Mouse (Mus musculus): ENCODE data around the gene Klhl22. TPM values are rescaled to one million over a fixed set of nuclear protein-coding genes. Genes with fewer than 3 reads are reported as not detected.
A peak's percentile ranks its signal among the peaks of the same experiment; 100 is the strongest.

The Klhl22 gene
- total and polyA plus RNA-seq, 3 experiments = 2.1 TPM; not detected in 2

DNA sequence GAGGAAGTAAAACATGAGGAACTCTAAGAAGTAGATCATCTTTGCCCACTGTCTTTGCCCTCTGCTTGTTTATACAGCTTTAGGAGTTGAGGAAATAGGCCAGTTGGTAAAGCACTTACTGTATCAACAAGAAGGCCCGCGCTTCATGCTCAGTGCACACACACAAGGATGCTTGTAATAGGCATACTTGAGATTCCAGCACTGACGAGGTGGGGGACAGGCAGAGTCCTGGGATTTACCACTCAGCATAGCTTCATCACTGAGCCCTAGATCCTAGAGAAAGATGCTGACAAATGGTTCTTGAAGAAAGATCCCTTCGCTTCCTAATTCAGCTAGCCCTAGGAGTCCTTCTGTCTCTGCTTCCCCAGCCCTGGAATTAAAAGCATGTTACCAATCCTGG lies 53.8 kb downstream of the Klhl22 start:
- peaks cover 63% of the 10 kb centered on the region for H3K27me3 ChIP-seq (ENCODE audit: insufficient read depth, low read length)
- ATAC-seq (ENCODE audit: extremely low read depth, insufficient number of reproducible peaks, low FRiP score, poor library complexity, severe bottlenecking) (no peak), DNase-seq (ENCODE audit: low spot score) (no peak)
- peaks cover 5% of the 10 kb centered on the region; the same call in 1 of the 2 replicates for H3K9me3 ChIP-seq (replicated peaks)
- H3K36me3 ChIP-seq (replicated peaks) = no peaks in the 10 kb centered on the region
- TF ChIP-seq POLR2AphosphoS5 (IDR thresholded peaks at IDR 0.05; ENCODE audit: insufficient replicate concordance, low read depth, low read length) (no peak), GATA2 (IDR thresholded peaks at IDR 0.05; ENCODE audit: borderline replicate concordance, low read depth, low read length) (no peak), TAL1 (conservative IDR thresholded peaks at IDR 0.05; ENCODE audit: low read depth, low read length) (no peak), GATA1 (IDR thresholded peaks at IDR 0.05; ENCODE audit: borderline replicate concordance, low read length) (no peak), CTCF (IDR thresholded peaks at IDR 0.05; ENCODE audit: low read depth, low read length) (no peak)
- H3K4me3 ChIP-seq (ENCODE audit: low read depth, low read length) = no peak overlapping the region
- peaks cover 5% of the 10 kb centered on the region; the same call in 1 of the 2 replicates for H3K4me1 ChIP-seq (ENCODE audit: insufficient read depth, low read depth, low read length)

DNA sequence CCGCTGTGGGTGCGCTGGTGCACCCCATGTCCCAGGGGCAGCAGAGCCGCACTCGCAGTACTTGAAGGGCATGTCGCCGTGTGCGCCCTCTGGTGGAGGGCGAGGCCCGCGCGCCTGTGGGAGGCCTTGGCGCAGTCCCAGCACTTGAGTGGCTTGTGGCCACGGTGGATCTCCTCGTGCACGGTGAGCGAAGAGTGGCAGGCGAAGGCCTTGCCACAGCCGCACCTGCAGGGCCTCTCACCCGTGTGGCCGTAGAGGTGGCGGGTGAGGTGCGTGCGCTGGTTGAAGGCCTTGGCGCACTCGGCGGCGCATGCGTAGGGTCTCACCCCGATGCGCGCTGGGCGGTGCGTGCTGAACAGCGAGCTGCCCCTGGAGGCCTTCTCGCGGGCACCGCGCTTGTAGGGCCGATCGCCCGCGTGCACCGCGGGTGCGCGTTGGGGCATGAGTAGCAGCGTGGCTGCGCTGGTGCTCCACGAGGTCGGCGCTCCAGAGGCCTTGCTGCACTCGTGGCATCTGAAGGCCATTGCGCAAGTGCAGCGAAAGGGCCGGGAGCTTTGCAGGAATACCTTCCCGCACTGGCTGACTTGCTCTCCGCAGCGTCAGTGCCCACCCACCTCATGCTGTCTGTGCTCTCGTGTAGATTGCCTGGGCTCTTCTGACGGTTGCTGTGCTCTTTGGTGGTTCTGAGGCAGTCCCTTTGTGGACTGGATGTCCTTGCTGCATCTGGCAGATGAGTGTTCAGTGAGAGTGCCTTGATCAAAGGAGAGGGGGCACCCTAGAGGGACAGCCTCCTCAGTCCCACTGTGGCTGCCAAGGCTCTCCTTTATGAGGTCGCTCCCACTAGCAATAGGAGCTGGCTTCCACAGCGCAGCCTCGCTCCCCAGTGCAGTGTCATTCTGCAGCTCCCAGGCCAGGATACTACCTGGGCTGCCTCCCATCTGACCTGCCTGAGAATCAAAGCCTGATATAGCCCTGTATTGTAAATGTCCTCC lies 56.3 kb downstream of the Klhl22 start:
- Histone ChIP-seq H3K27me3 (ENCODE audit: insufficient read depth, low read length) (peaks cover 56% of the 10 kb centered on the region), H3K9me3 (replicated peaks) (peaks cover 5% of the 10 kb centered on the region; the same call in 1 of the 2 replicates), H3K36me3 (replicated peaks) (no peaks in the 10 kb centered on the region), H3K4me3 (ENCODE audit: low read depth, low read length) (peak overlapping the region; percentile 11; the same call in 1 of the 2 replicates), H3K4me1 (ENCODE audit: insufficient read depth, low read depth, low read length) (peaks cover 5% of the 10 kb centered on the region; the same call in 1 of the 2 replicates)
- no peak for TF ChIP-seq GATA2 (IDR thresholded peaks at IDR 0.05; ENCODE audit: borderline replicate concordance, low read depth, low read length)
- TF ChIP-seq TAL1 (conservative IDR thresholded peaks at IDR 0.05; ENCODE audit: low read depth, low read length) = no peak
- no peak for TF ChIP-seq POLR2AphosphoS5 (IDR thresholded peaks at IDR 0.05; ENCODE audit: insufficient replicate concordance, low read depth, low read length)
- TF ChIP-seq GATA1 (IDR thresholded peaks at IDR 0.05; ENCODE audit: borderline replicate concordance, low read length) = no peak
- peak; percentile 74 for TF ChIP-seq CTCF (IDR thresholded peaks at IDR 0.05; ENCODE audit: low read depth, low read length)
- DNase-seq (ENCODE audit: low spot score) (no peak), ATAC-seq (ENCODE audit: extremely low read depth, insufficient number of reproducible peaks, low FRiP score, poor library complexity, severe bottlenecking) (no peak)

DNA sequence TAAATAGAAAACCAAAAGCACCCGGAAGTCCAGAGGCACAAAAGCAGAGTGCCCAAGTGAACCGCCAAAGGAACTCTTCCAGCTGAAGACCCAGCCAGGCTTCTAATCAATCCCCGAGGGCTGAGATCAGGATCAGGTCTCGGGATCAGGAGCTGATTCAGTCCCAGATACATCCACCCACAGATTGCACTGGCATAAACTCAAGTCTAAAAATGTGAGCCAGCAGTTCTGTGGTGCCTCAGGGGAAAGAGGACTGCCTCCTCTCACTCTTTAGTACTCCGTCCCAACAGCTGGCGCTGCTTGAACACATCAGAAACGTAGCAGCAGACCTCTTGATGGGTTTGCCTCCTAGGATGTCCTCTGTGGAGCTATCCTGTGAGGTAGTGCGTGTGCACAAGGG lies 57.1 kb downstream of the Klhl22 start:
- ATAC-seq (ENCODE audit: extremely low read depth, insufficient number of reproducible peaks, low FRiP score, poor library complexity, severe bottlenecking) (no peak), DNase-seq (ENCODE audit: low spot score) (no peak)
- TF ChIP-seq CTCF (IDR thresholded peaks at IDR 0.05; ENCODE audit: low read depth, low read length) (no peak), GATA2 (IDR thresholded peaks at IDR 0.05; ENCODE audit: borderline replicate concordance, low read depth, low read length) (no peak), TAL1 (conservative IDR thresholded peaks at IDR 0.05; ENCODE audit: low read depth, low read length) (no peak), POLR2AphosphoS5 (IDR thresholded peaks at IDR 0.05; ENCODE audit: insufficient replicate concordance, low read depth, low read length) (no peak), GATA1 (IDR thresholded peaks at IDR 0.05; ENCODE audit: borderline replicate concordance, low read length) (no peak)
- Histone ChIP-seq H3K27me3 (ENCODE audit: insufficient read depth, low read length) (peaks cover 58% of the 10 kb centered on the region), H3K36me3 (replicated peaks) (no peaks in the 10 kb centered on the region), H3K9me3 (replicated peaks) (peaks cover 5% of the 10 kb centered on the region; the same call in 1 of the 2 replicates), H3K4me3 (ENCODE audit: low read depth, low read length) (no peak overlapping the region), H3K4me1 (ENCODE audit: insufficient read depth, low read depth, low read length) (peaks cover 5% of the 10 kb centered on the region; the same call in 1 of the 2 replicates)

DNA sequence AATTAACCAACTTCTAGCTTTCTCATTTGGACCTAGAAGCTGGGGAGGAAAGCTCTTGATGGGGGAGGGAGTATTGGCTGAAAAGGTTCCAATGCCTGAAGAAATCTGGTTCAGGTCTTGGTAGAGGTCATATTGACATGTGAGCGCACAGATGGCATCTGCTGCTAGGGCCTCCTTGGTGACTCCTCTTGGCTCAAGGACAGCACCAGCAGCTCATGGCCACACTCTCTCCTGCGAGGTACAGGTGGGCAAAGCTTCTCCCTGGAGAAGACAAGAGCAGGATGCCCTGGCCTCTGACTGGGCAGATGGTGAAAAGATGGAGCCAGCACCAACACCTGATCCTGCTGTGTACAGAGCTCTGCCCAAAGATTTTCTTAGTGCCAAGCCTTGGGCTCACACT lies 67.1 kb downstream of the Klhl22 start:
- ATAC-seq (ENCODE audit: extremely low read depth, insufficient number of reproducible peaks, low FRiP score, poor library complexity, severe bottlenecking) (no peak), DNase-seq (ENCODE audit: low spot score) (no peak)
- Histone ChIP-seq H3K9me3 (replicated peaks) (no peaks in the 10 kb centered on the region), H3K36me3 (replicated peaks) (no peaks in the 10 kb centered on the region), H3K4me3 (ENCODE audit: low read depth, low read length) (no peak overlapping the region), H3K27me3 (ENCODE audit: insufficient read depth, low read length) (peaks cover 53% of the 10 kb centered on the region), H3K4me1 (ENCODE audit: insufficient read depth, low read depth, low read length) (no peaks in the 10 kb centered on the region)
- no peak for TF ChIP-seq POLR2AphosphoS5 (IDR thresholded peaks at IDR 0.05; ENCODE audit: insufficient replicate concordance, low read depth, low read length)
- TF ChIP-seq GATA2 (IDR thresholded peaks at IDR 0.05; ENCODE audit: borderline replicate concordance, low read depth, low read length) = no peak
- TF ChIP-seq CTCF (IDR thresholded peaks at IDR 0.05; ENCODE audit: low read depth, low read length) = no peak
- TF ChIP-seq GATA1 (IDR thresholded peaks at IDR 0.05; ENCODE audit: borderline replicate concordance, low read length) = no peak
- TF ChIP-seq TAL1 (conservative IDR thresholded peaks at IDR 0.05; ENCODE audit: low read depth, low read length) = no peak

DNA sequence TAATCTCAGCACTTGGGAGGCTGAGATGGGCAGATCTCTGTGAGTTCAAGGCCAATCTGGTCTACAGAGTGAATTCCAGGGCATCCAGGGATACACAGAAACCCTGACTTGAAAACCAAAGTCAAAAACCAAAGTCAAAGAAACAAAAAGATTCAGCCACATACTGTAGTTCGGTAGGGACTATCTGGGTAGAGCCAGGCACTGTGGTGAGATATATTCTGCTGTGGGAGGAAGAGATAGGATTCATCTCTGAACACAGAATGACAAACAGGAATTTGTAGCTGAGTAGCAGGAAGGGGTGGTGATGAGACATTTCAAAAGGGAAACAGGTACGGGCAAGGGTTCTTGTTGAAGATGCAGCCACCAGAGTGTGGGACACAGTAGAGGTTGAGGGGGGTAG lies 68.8 kb downstream of the Klhl22 start:
- TF ChIP-seq POLR2AphosphoS5 (IDR thresholded peaks at IDR 0.05; ENCODE audit: insufficient replicate concordance, low read depth, low read length) (no peak), GATA2 (IDR thresholded peaks at IDR 0.05; ENCODE audit: borderline replicate concordance, low read depth, low read length) (no peak), TAL1 (conservative IDR thresholded peaks at IDR 0.05; ENCODE audit: low read depth, low read length) (no peak), GATA1 (IDR thresholded peaks at IDR 0.05; ENCODE audit: borderline replicate concordance, low read length) (no peak), CTCF (IDR thresholded peaks at IDR 0.05; ENCODE audit: low read depth, low read length) (no peak)
- peaks cover 69% of the 10 kb centered on the region for H3K27me3 ChIP-seq (ENCODE audit: insufficient read depth, low read length)
- no peak overlapping the region for H3K4me3 ChIP-seq (ENCODE audit: low read depth, low read length)
- peaks cover 3% of the 10 kb centered on the region; the same call in 1 of the 2 replicates for H3K4me1 ChIP-seq (ENCODE audit: insufficient read depth, low read depth, low read length)
- H3K9me3 ChIP-seq (replicated peaks) = no peaks in the 10 kb centered on the region
- no peaks in the 10 kb centered on the region for H3K36me3 ChIP-seq (replicated peaks)
- ATAC-seq (ENCODE audit: extremely low read depth, insufficient number of reproducible peaks, low FRiP score, poor library complexity, severe bottlenecking) (no peak), DNase-seq (ENCODE audit: low spot score) (no peak)

DNA sequence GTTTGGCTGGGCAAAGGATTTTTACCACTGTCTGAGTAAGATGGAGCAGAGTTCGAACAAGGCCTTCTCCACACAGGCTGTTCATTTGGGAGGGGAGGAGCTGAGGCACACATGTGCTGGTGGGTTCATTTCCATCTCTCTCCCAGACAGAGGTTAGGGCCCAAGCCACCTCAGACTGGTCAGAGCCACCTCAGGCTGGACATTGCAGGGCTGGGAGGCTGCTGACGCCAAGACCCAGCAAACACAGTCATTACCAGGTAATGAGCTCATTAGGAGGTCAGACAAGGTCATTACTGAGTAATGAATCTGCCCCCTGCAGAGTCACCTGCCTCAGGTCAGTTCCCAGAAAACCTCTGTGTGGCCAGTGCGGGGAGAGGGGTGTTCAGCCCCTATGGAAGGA lies 69.4 kb downstream of the Klhl22 start:
- peaks cover 69% of the 10 kb centered on the region for H3K27me3 ChIP-seq (ENCODE audit: insufficient read depth, low read length)

More for the DNA sequence above, 69.4 kb downstream of the Klhl22 start:
- H3K9me3 ChIP-seq (replicated peaks) = 0 out of 2 replicates have a peak, but pooled peaks cover 5% of the 10 kb centered on the region
- H3K4me3 ChIP-seq (ENCODE audit: low read depth, low read length) = no peak overlapping the region
- TF ChIP-seq GATA1 (IDR thresholded peaks at IDR 0.05; ENCODE audit: borderline replicate concordance, low read length) = no peak
- no peak for TF ChIP-seq GATA2 (IDR thresholded peaks at IDR 0.05; ENCODE audit: borderline replicate concordance, low read depth, low read length)
- no peak for TF ChIP-seq TAL1 (conservative IDR thresholded peaks at IDR 0.05; ENCODE audit: low read depth, low read length)
- TF ChIP-seq POLR2AphosphoS5 (IDR thresholded peaks at IDR 0.05; ENCODE audit: insufficient replicate concordance, low read depth, low read length) = no peak
- no peak for TF ChIP-seq CTCF (IDR thresholded peaks at IDR 0.05; ENCODE audit: low read depth, low read length)
- H3K36me3 ChIP-seq (replicated peaks) = no peaks in the 10 kb centered on the region
- H3K4me1 ChIP-seq (ENCODE audit: insufficient read depth, low read depth, low read length) = peaks cover 6% of the 10 kb centered on the region; the same call in 1 of the 2 replicates
- DNase-seq (ENCODE audit: low spot score) (no peak), ATAC-seq (ENCODE audit: extremely low read depth, insufficient number of reproducible peaks, low FRiP score, poor library complexity, severe bottlenecking) (no peak)
